Mouse (Mus musculus) liver, postnatal 0 days (tissue): Measurements from ENCODE around the gene Celf2.

Experiments
- CTCF ChIP-seq: sonication (generic); IDR thresholded peaks from 2 replicates; pipeline ENCODE4 v1.5.1; 2016; ENCODE audit warnings: antibody characterized with exemption, low read depth
- EP300 ChIP-seq: IDR thresholded peaks from 2 replicates; pipeline ENCODE4 v1.6.1; 2016; ENCODE audit warnings: antibody characterized with exemption, low read depth, mild to moderate bottlenecking

GRCm38 (mm10) chr2:6945638-6946415 lies 563.5 kb downstream of the Celf2 start:
- no peak for TF ChIP-seq EP300
- TF ChIP-seq CTCF, result no peak
